Mouse (Mus musculus): Measurements from ENCODE around the gene Myb. TPM values are rescaled to one million over a fixed set of nuclear protein-coding genes. Genes with fewer than 3 reads are reported as not detected.

The Myb gene
- polyA plus RNA-seq, 1 experiment from 2014 or later: 11.1 TPM

GRCm38 (mm10) chr10:21165411-21165810 is 4.6 kb upstream of the Myb start:
- 92% methylated on average over 4 of the region's 4 CpGs for WGBS (ENCODE audit: insufficient replicate concordance)
- no peak for DNase-seq
- no peak overlapping the region for H3K4me2 ChIP-seq (ENCODE audit: low read depth, low read length)
- no peak overlapping the region for H3K4me3 ChIP-seq (ENCODE audit: low read depth, low read length)
- peaks cover 7% of the 10 kb centered on the region; the same call in 1 of the 2 replicates for H3K27me3 ChIP-seq (ENCODE audit: insufficient read depth, low read length)
- no peak overlapping the region for H3K9ac ChIP-seq (replicated peaks)
- H3K27ac ChIP-seq (ENCODE audit: low read depth): no peak overlapping the region
- no peak for ATAC-seq
- peaks cover 8% of the 10 kb centered on the region; the same call in 1 of the 2 replicates for H3K4me1 ChIP-seq (ENCODE audit: insufficient read depth)
- no peaks in the 10 kb centered on the region; the same call in 1 of the 2 replicates for H3K9me3 ChIP-seq (ENCODE audit: low read length)
- H3K36me3 ChIP-seq (replicated peaks; ENCODE audit: insufficient read depth, low read length): no peaks in the 10 kb centered on the region
- TF ChIP-seq EP300 (IDR thresholded peaks at IDR 0.05; ENCODE audit: low read depth) (no peak), CTCF (IDR thresholded peaks at IDR 0.05; ENCODE audit: low read depth) (no peak)

DNA sequence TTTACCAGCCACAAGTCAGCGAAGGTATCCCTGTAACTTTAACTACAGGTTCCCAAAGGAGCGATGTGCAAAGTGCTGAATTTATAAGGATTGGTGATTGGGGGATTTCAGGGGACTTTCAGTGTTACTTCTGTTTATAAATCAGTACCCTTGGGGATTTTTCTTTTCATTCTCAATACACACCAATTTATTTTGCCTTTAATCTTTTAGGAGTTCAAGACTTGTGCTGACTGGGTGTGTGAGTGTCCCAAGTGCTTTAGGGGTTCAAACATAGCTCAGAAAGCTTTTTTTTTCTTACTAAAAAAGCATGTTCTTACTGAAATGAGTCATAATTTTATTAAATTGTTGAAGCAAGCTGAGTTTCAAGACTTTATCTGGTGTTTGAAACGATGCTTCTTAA is 1.3 kb upstream of the Myb start:
- Histone ChIP-seq H3K36me3 (replicated peaks; ENCODE audit: insufficient read depth, low read length) (no peaks in the 10 kb centered on the region), H3K27ac (ENCODE audit: low read depth) (no peak overlapping the region), H3K9me3 (ENCODE audit: low read length) (no peaks in the 10 kb centered on the region), H3K4me3 (ENCODE audit: low read depth, low read length) (no peak overlapping the region), H3K4me1 (ENCODE audit: insufficient read depth) (peaks cover 22% of the 10 kb centered on the region; the same call in 1 of the 2 replicates), H3K4me2 (ENCODE audit: low read depth, low read length) (no peak overlapping the region), H3K27me3 (ENCODE audit: insufficient read depth, low read length) (peaks cover 15% of the 10 kb centered on the region; the same call in 1 of the 2 replicates), H3K9ac (replicated peaks) (no peak overlapping the region)
- DNase-seq (no peak), ATAC-seq (no peak)
- 47% methylated on average over 3 of the region's 3 CpGs for WGBS (ENCODE audit: insufficient replicate concordance)
- TF ChIP-seq CTCF (IDR thresholded peaks at IDR 0.05; ENCODE audit: low read depth): no peak
- TF ChIP-seq EP300 (IDR thresholded peaks at IDR 0.05; ENCODE audit: low read depth): no peak

DNA sequence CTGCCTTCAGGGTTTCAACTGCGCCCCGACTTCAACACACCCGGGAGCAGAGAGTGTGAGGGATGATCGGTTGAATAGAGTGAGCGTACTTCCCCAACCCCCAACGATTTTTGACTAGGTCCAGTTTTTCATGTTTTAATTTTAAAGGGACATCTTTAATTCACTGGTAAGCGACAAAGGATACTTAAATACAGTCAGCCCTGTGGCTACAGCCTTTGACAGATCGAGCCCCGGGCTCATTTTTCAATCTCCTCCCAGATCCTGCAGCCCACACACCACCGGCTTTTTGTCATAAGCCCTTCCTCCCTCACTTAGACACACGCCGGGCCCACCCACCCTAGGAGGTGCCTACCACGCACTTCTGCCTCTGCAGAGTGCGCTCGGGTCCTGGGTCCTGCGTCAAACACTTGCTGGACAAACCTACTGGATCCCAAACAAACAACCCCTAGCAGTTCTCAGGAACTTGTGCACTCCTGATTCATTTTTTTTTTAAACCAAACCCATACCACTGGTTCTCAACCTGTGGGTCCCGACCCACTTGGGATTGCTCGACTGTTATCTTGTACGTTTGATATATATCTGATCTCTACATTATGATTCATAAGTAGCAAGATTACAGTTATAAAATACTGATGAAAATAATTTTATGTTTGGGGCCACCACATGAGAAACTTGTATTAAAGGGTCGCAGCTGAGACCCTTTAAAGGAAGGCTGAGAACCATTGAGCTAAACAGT is 743 bp upstream of the Myb start:
- H3K9me3 ChIP-seq (ENCODE audit: low read length): no peaks in the 10 kb centered on the region
- peak overlapping the region; percentile 65 for H3K4me3 ChIP-seq (ENCODE audit: low read depth, low read length)
- 4% methylated on average over 20 of the region's 20 CpGs for WGBS (ENCODE audit: insufficient replicate concordance)
- no peaks in the 10 kb centered on the region for H3K36me3 ChIP-seq (replicated peaks; ENCODE audit: insufficient read depth, low read length)
- peaks cover 15% of the 10 kb centered on the region; the same call in 1 of the 2 replicates for H3K27me3 ChIP-seq (ENCODE audit: insufficient read depth, low read length)
- ATAC-seq (no peak; the same call in 1 of the 2 replicates), DNase-seq (peak; percentile 44)
- peak overlapping the region; percentile 77; the same call in 1 of the 2 replicates for H3K27ac ChIP-seq (ENCODE audit: low read depth)
- TF ChIP-seq CTCF (IDR thresholded peaks at IDR 0.05; ENCODE audit: low read depth) (no peak), EP300 (IDR thresholded peaks at IDR 0.05; ENCODE audit: low read depth) (no peak)
- H3K4me2 ChIP-seq (ENCODE audit: low read depth, low read length): peak overlapping the region; percentile 99
- peaks cover 23% of the 10 kb centered on the region; the same call in 1 of the 2 replicates for H3K4me1 ChIP-seq (ENCODE audit: insufficient read depth)
- H3K9ac ChIP-seq (replicated peaks): peak overlapping the region; percentile 71

GRCm38 (mm10) chr10:21159697-21160394 is 938 bp downstream of the Myb start:
- peak overlapping the region; percentile 99 for H3K4me2 ChIP-seq (ENCODE audit: low read depth, low read length)
- TF ChIP-seq CTCF (IDR thresholded peaks at IDR 0.05; ENCODE audit: low read depth) (no peak), EP300 (IDR thresholded peaks at IDR 0.05; ENCODE audit: low read depth) (no peak)
- no peaks in the 10 kb centered on the region for H3K9me3 ChIP-seq (ENCODE audit: low read length)
- ATAC-seq (peak; percentile 35), DNase-seq (peak; percentile 54)
- H3K27me3 ChIP-seq (ENCODE audit: insufficient read depth, low read length): peaks cover 11% of the 10 kb centered on the region; the same call in 1 of the 2 replicates
- H3K4me3 ChIP-seq (ENCODE audit: low read depth, low read length): peak overlapping the region; percentile 65
- under 1% methylated on average over 44 of the region's 44 CpGs for WGBS (ENCODE audit: insufficient replicate concordance)
- H3K36me3 ChIP-seq (replicated peaks; ENCODE audit: insufficient read depth, low read length): no peaks in the 10 kb centered on the region
- peaks cover 28% of the 10 kb centered on the region; the same call in 1 of the 2 replicates for H3K4me1 ChIP-seq (ENCODE audit: insufficient read depth)
- H3K27ac ChIP-seq (ENCODE audit: low read depth): no peak overlapping the region
- peak overlapping the region; percentile 71 for H3K9ac ChIP-seq (replicated peaks)

- DNase-seq: peak; percentile 73
- 0% methylated on average over 35 of the region's 35 CpGs for WGBS (ENCODE audit: insufficient replicate concordance)
- Histone ChIP-seq H3K9me3 (ENCODE audit: low read length) (no peaks in the 10 kb centered on the region), H3K4me1 (ENCODE audit: insufficient read depth) (peaks cover 28% of the 10 kb centered on the region; the same call in 1 of the 2 replicates), H3K36me3 (replicated peaks; ENCODE audit: insufficient read depth, low read length) (no peaks in the 10 kb centered on the region), H3K27me3 (ENCODE audit: insufficient read depth, low read length) (peaks cover 11% of the 10 kb centered on the region; the same call in 1 of the 2 replicates), H3K9ac (replicated peaks) (peak overlapping the region; percentile 71), H3K4me3 (ENCODE audit: low read depth, low read length) (peak overlapping the region; percentile 65), H3K4me2 (ENCODE audit: low read depth, low read length) (peak overlapping the region; percentile 99), H3K27ac (ENCODE audit: low read depth) (peak overlapping the region; percentile 52)
- peak; percentile 43 for ATAC-seq
- TF ChIP-seq CTCF (IDR thresholded peaks at IDR 0.05; ENCODE audit: low read depth) (no peak), EP300 (IDR thresholded peaks at IDR 0.05; ENCODE audit: low read depth) (no peak)
Measured at GRCm38 (mm10) chr10:21158918-21159443, 1.8 kb downstream of the Myb start.
